Mouse (Mus musculus) heart, embryonic 11.5 days (tissue): Measurements from ENCODE around the gene Chst11. TPM values are rescaled to one million over a fixed set of nuclear protein-coding genes. Genes with fewer than 3 reads are reported as not detected.

Experiments used
- ATAC-seq: fragments of 200-750 bp; cut with Nextera tagmentation; replicated peaks from 2 replicates; pipeline ENCODE4 v1.8.0; 2017; ENCODE audit warnings: moderate library complexity; ENCODE audit not compliant: insufficient number of reproducible peaks, low FRiP score, low TSS enrichment
- H3K27ac ChIP-seq: fragments of 300-500 bp; sonication (generic); 2 replicates; pipeline ENCODE4 v1.5.1; 2014; ENCODE audit warnings: mild to moderate bottlenecking, low read depth, low read length
- H3K27me3 ChIP-seq: fragments of 300-500 bp; sonication (generic); 2 replicates; pipeline ENCODE4 v1.6.1; 2014; ENCODE audit warnings: mild to moderate bottlenecking, low read length, mixed read lengths; ENCODE audit not compliant: control insufficient read depth, insufficient read depth
- H3K36me3 ChIP-seq: fragments of 300-500 bp; sonication (generic); 2 replicates; pipeline ENCODE4 v1.6.1; 2014; ENCODE audit warnings: mild to moderate bottlenecking, low read length, moderate library complexity, mixed read lengths; ENCODE audit not compliant: control insufficient read depth, insufficient read depth
- H3K4me1 ChIP-seq: fragments of 300-500 bp; sonication (generic); 2 replicates; pipeline ENCODE4 v1.6.1; 2014; ENCODE audit warnings: low read length; ENCODE audit not compliant: control insufficient read depth, insufficient read depth
- H3K4me2 ChIP-seq: fragments of 300-500 bp; sonication (generic); 2 replicates; pipeline ENCODE4 v1.6.1; 2014; ENCODE audit warnings: mild to moderate bottlenecking, moderate library complexity
- H3K4me3 ChIP-seq: fragments of 300-500 bp; sonication (generic); 2 replicates; pipeline ENCODE4 v1.5.1; 2014; ENCODE audit warnings: low read depth, low read length
- H3K9ac ChIP-seq: fragments of 300-500 bp; sonication (generic); 2 replicates; pipeline ENCODE4 v1.6.1; 2014; ENCODE audit warnings: mild to moderate bottlenecking, low read depth, low read length, moderate library complexity
- H3K9me3 ChIP-seq: fragments of 300-500 bp; sonication (generic); replicated peaks from 2 replicates; pipeline ENCODE4 v1.6.1; 2016; ENCODE audit warnings: low read length; ENCODE audit not compliant: control insufficient read depth
- WGBS: fragments of 180-500 bp; shearing (Covaris S2); extraction: QIAGEN DNeasy Blood & Tissue Kit; methylation state at CpG from one replicate; pipeline ENCODE4 v1.1.7; 2014; ENCODE audit not compliant: insufficient replicate concordance; 5-methylcytosine and 5-hydroxymethylcytosine counted together
- polyA plus RNA-seq: library from polyadenylated mRNA; unstranded; fragments of >200 nt; fragmentation: Nextera tagmentation; extraction: Ambion mirVana; gene quantifications from 2 replicates; pipeline ENCODE4 v1.2.1, GENCODE M21; 2014

Chst11 gene
- polyA plus RNA-seq, 1 experiment from 2014 or later: 3.1 TPM

DNA sequence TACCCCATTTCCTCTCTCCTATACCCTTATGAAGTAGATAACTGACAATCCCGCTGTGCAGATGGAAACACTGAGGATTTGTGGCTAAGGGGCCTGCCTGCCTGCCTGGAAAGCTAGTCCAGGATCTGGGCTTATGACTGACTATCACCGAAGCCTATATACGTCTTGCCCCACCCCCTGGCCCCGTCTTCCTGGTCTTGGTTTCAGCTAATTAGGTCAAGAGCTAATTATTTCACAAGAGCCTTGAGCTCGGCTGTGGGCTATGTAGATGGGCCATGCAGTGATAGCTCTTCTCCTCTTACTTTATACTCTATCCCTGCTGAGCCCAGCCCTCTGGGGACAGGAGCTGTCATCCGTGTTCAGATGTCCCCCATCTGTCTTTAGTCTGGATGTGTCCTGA is 12.2 kb downstream of the Chst11 start:
- peaks cover 12% of the 10 kb centered on the region for H3K4me1 ChIP-seq
- H3K27me3 ChIP-seq: no peaks in the 10 kb centered on the region
- no peak for ATAC-seq
- H3K4me3 ChIP-seq: no peak overlapping the region
- no peaks in the 10 kb centered on the region for H3K36me3 ChIP-seq
- H3K9me3 ChIP-seq: 0 out of 2 replicates have a peak, but pooled peaks cover 2% of the 10 kb centered on the region
- H3K9ac ChIP-seq: no peak overlapping the region
- 84% methylated on average over 6 of the region's 6 CpGs for WGBS
- H3K27ac ChIP-seq: no peak overlapping the region
- no peak overlapping the region for H3K4me2 ChIP-seq

- no peak for ATAC-seq
- WGBS: 77% methylated on average over 5 of the region's 5 CpGs
- peaks cover 14% of the 10 kb centered on the region for H3K4me1 ChIP-seq
These were observed 14.9 kb downstream of the Chst11 start for GRCm38 (mm10) chr10:83000169-83000568.

GRCm38 (mm10) chr10:83000721-83001120 is 15.4 kb downstream of the Chst11 start:
- WGBS: 91% methylated on average over 2 of the region's 2 CpGs

More at GRCm38 (mm10) chr10:83000169-83000568, 14.9 kb downstream of the Chst11 start:
- no peak overlapping the region for H3K27ac ChIP-seq
- no peaks in the 10 kb centered on the region for H3K36me3 ChIP-seq
- H3K4me3 ChIP-seq: no peak overlapping the region
- H3K27me3 ChIP-seq: no peaks in the 10 kb centered on the region
- 0 out of 2 replicates have a peak, but pooled peaks cover 2% of the 10 kb centered on the region for H3K9me3 ChIP-seq
- no peak overlapping the region for H3K4me2 ChIP-seq
- H3K9ac ChIP-seq: no peak overlapping the region

DNA sequence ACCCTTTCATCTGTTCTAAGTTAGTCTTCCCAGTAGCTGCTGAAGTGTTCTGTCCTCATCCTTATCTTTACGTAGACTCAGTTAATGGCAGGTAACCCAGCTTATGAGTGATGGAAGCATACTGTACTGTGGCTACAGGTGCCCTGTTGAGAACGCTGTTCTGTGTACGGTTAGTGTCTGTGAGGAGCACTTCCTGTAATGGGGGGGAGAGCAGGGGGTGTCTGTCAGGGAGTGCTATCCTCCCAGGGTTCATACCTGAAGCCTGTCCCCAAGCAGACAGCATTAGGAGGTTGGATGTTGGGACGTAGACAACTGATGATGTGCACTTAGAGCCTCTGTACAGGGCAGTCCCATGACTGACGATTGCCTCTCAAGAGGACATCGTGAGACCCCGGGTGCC is 18.6 kb downstream of the Chst11 start:
- Histone ChIP-seq H3K27me3 (peaks cover 11% of the 10 kb centered on the region), H3K9me3 (no peaks in the 10 kb centered on the region; the same call in 1 of the 2 replicates), H3K27ac (no peak overlapping the region), H3K4me3 (no peak overlapping the region), H3K36me3 (no peaks in the 10 kb centered on the region), H3K4me2 (peak overlapping the region; percentile 25), H3K4me1 (peaks cover 17% of the 10 kb centered on the region), H3K9ac (no peak overlapping the region)
- WGBS: 49% methylated on average over 7 of the region's 7 CpGs
- no peak for ATAC-seq

More at GRCm38 (mm10) chr10:83000721-83001120, 15.4 kb downstream of the Chst11 start:
- H3K27ac ChIP-seq: no peak overlapping the region
- H3K4me3 ChIP-seq: no peak overlapping the region
- no peaks in the 10 kb centered on the region for H3K36me3 ChIP-seq
- H3K27me3 ChIP-seq: no peaks in the 10 kb centered on the region
- H3K4me2 ChIP-seq: no peak overlapping the region
- H3K4me1 ChIP-seq: peaks cover 17% of the 10 kb centered on the region
- ATAC-seq: no peak
- 0 out of 2 replicates have a peak, but pooled peaks cover 2% of the 10 kb centered on the region for H3K9me3 ChIP-seq
- no peak overlapping the region for H3K9ac ChIP-seq

- no peak for ATAC-seq
- no peak overlapping the region for H3K4me3 ChIP-seq
- peaks cover 17% of the 10 kb centered on the region for H3K4me1 ChIP-seq
- no peaks in the 10 kb centered on the region; the same call in 1 of the 2 replicates for H3K9me3 ChIP-seq
- no peak overlapping the region for H3K9ac ChIP-seq
- H3K36me3 ChIP-seq: no peaks in the 10 kb centered on the region
- WGBS: 30% methylated on average over 9 of the region's 9 CpGs
- H3K27me3 ChIP-seq: peaks cover 14% of the 10 kb centered on the region
- H3K4me2 ChIP-seq: peak overlapping the region; percentile 25
- no peak overlapping the region for H3K27ac ChIP-seq
These were observed 19.1 kb downstream of the Chst11 start for GRCm38 (mm10) chr10:83004389-83004788.

DNA sequence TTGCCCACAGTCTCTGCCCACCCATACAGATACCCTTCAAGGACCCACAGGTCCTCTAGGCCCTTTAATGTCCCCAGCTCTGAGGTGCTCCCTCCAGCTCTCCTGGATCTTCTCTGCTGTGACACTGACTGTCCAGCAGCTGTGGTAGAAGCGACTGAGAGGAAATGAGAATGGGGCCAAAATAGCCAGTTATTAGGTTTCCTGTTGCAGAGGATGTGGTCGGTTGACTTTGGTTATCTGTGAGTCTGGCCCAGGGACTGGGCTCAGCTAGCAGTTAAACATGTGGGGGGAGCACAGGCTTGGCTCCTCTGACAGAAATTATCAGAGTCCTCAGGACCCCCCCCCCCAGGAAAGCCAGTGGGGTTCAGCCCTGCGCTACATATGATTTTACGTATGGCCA is 19.7 kb downstream of the Chst11 start:
- H3K27ac ChIP-seq: no peak overlapping the region; the same call in 1 of the 2 replicates
- H3K27me3 ChIP-seq: peaks cover 18% of the 10 kb centered on the region
- 66% methylated on average over 4 of the region's 4 CpGs for WGBS
- no peak overlapping the region for H3K4me3 ChIP-seq
- H3K9me3 ChIP-seq: no peaks in the 10 kb centered on the region; the same call in 1 of the 2 replicates
- peak overlapping the region; percentile 12 for H3K4me2 ChIP-seq
- H3K4me1 ChIP-seq: peaks cover 17% of the 10 kb centered on the region
- no peaks in the 10 kb centered on the region for H3K36me3 ChIP-seq
- peak; percentile 21; the same call in 1 of the 2 replicates for ATAC-seq
- H3K9ac ChIP-seq: no peak overlapping the region

GRCm38 (mm10) chr10:83006258-83006657 is 21.0 kb downstream of the Chst11 start:
- Histone ChIP-seq H3K9ac (no peak overlapping the region), H3K4me1 (peaks cover 17% of the 10 kb centered on the region), H3K27me3 (peaks cover 20% of the 10 kb centered on the region), H3K9me3 (no peaks in the 10 kb centered on the region; the same call in 1 of the 2 replicates), H3K4me2 (no peak overlapping the region), H3K36me3 (no peaks in the 10 kb centered on the region), H3K4me3 (no peak overlapping the region), H3K27ac (no peak overlapping the region)
- no peak for ATAC-seq
- 80% methylated on average over 8 of the region's 8 CpGs for WGBS

DNA sequence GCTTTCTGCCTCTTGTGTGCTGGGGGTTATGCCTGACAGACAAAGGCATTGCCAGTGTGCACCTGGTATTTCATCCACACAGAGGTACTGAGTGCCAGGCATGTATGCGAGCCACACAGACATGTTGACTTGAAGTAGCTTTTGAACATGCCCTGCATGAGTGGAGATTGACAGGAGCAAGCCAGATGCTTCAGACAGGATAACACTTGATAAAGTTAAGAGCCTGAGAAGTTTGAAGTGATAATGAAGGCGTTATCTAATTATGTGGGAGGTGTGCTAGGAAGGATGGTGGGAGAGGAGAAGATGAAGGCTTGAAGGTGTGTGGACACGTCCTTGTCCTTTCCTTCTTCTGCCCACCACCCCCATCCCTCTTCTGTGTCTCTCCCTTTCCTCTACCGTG is 28.7 kb downstream of the Chst11 start:
- Histone ChIP-seq H3K27ac (0 out of 2 replicates have a peak overlapping the region, but pooled peaks have one; percentile 35), H3K4me2 (no peak overlapping the region), H3K4me3 (no peak overlapping the region), H3K27me3 (peaks cover 12% of the 10 kb centered on the region), H3K36me3 (no peaks in the 10 kb centered on the region), H3K9ac (no peak overlapping the region), H3K9me3 (no peaks in the 10 kb centered on the region), H3K4me1 (peaks cover 26% of the 10 kb centered on the region)
- ATAC-seq: no peak
- 29% methylated on average over 4 of the region's 4 CpGs for WGBS

GRCm38 (mm10) chr10:83015919-83016318 is 30.6 kb downstream of the Chst11 start:
- peaks cover 36% of the 10 kb centered on the region for H3K4me1 ChIP-seq

More at GRCm38 (mm10) chr10:83015919-83016318, 30.6 kb downstream of the Chst11 start:
- Histone ChIP-seq H3K9me3 (no peaks in the 10 kb centered on the region), H3K36me3 (no peaks in the 10 kb centered on the region), H3K27ac (no peak overlapping the region), H3K27me3 (peaks cover 11% of the 10 kb centered on the region; the same call in 1 of the 2 replicates), H3K4me2 (no peak overlapping the region), H3K9ac (no peak overlapping the region), H3K4me3 (no peak overlapping the region)
- no peak for ATAC-seq
- WGBS: 83% methylated on average over 3 of the region's 3 CpGs
